Mouse (Mus musculus) lung, embryonic 15.5 days (tissue): ENCODE measurements around the gene Timmdc1. TPM values are rescaled to one million over a fixed set of nuclear protein-coding genes. Genes with fewer than 3 reads are reported as not detected.

ENCODE experiments used
- ATAC-seq: fragments of 200-750 bp; cut with Nextera tagmentation; 2 replicates; pipeline ENCODE4 v1.8.0; 2017; ENCODE audit warnings: moderate number of reproducible peaks, borderline replicate concordance; ENCODE audit not compliant: low FRiP score, low TSS enrichment; ENCODE audit errors: extremely low read depth
- H3K27ac ChIP-seq: fragments of 300-500 bp; sonication (generic); 2 replicates; pipeline ENCODE4 v1.5.1; 2015; ENCODE audit warnings: moderate library complexity, mild to moderate bottlenecking, inconsistent platforms
- H3K27me3 ChIP-seq: fragments of 300-500 bp; sonication (generic); 2 replicates; pipeline ENCODE4 v1.6.1; 2015; ENCODE audit warnings: inconsistent platforms
- H3K36me3 ChIP-seq: fragments of 300-500 bp; sonication (generic); 2 replicates; pipeline ENCODE4 v1.6.1; 2015; ENCODE audit warnings: inconsistent platforms
- H3K4me1 ChIP-seq: fragments of 300-500 bp; sonication (generic); 2 replicates; pipeline ENCODE4 v1.6.1; 2015; ENCODE audit warnings: inconsistent platforms
- H3K4me2 ChIP-seq: fragments of 300-500 bp; sonication (generic); 2 replicates; pipeline ENCODE4 v1.6.1; 2015; ENCODE audit warnings: inconsistent platforms, mild to moderate bottlenecking, moderate library complexity
- H3K4me3 ChIP-seq: fragments of 300-500 bp; sonication (generic); 2 replicates; pipeline ENCODE4 v1.5.1; 2015; ENCODE audit warnings: mild to moderate bottlenecking, inconsistent platforms
- H3K9ac ChIP-seq: fragments of 300-500 bp; sonication (generic); 2 replicates; pipeline ENCODE4 v1.6.1; 2015; ENCODE audit warnings: inconsistent platforms
- H3K9me3 ChIP-seq: fragments of 300-500 bp; sonication (generic); 2 replicates; pipeline ENCODE4 v1.6.1; 2016; ENCODE audit warnings: inconsistent platforms
- WGBS: fragments of 180-500 bp; shearing (Covaris S2); methylation state at CpG from one replicate; pipeline ENCODE4 v1.1.7; 2015; 5-methylcytosine and 5-hydroxymethylcytosine counted together
- polyA plus RNA-seq: library from polyadenylated mRNA; unstranded; fragments of >200 nt; fragmentation: Nextera tagmentation; extraction: Ambion mirVana; gene quantifications from 2 replicates; pipeline ENCODE4 v1.2.1, GENCODE M21; 2015

Gene Timmdc1
- polyA plus RNA-seq, 1 experiment from 2014 or later, result 23.4 TPM

DNA sequence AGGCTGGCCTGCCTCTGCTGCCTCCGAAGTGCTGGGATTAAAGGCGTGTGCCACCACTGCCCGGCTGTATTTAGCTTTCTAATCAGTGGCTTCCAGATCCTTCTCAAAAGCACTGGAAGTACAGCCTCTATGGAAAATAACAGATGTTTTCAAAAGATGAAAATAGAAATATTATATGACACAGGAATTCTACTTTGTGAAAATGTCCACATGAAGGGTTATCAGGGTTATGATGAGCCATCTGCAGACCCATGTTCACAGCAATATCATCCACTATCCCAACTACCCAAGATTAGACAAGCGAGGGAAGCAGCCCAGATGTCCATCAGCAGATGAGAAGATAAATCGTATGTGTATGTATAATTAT is 50.0 kb downstream of the Timmdc1 start:
- H3K9me3 ChIP-seq, result no peaks in the 10 kb centered on the region
- H3K9ac ChIP-seq, result no peak overlapping the region
- no peak for ATAC-seq
- no peaks in the 10 kb centered on the region for H3K36me3 ChIP-seq
- peaks cover 11% of the 10 kb centered on the region for H3K4me1 ChIP-seq
- no peak overlapping the region for H3K4me2 ChIP-seq
- no peaks in the 10 kb centered on the region for H3K27me3 ChIP-seq
- no peak overlapping the region for H3K27ac ChIP-seq
- H3K4me3 ChIP-seq, result no peak overlapping the region
- 84% methylated on average over 5 of the region's 5 CpGs for WGBS

DNA sequence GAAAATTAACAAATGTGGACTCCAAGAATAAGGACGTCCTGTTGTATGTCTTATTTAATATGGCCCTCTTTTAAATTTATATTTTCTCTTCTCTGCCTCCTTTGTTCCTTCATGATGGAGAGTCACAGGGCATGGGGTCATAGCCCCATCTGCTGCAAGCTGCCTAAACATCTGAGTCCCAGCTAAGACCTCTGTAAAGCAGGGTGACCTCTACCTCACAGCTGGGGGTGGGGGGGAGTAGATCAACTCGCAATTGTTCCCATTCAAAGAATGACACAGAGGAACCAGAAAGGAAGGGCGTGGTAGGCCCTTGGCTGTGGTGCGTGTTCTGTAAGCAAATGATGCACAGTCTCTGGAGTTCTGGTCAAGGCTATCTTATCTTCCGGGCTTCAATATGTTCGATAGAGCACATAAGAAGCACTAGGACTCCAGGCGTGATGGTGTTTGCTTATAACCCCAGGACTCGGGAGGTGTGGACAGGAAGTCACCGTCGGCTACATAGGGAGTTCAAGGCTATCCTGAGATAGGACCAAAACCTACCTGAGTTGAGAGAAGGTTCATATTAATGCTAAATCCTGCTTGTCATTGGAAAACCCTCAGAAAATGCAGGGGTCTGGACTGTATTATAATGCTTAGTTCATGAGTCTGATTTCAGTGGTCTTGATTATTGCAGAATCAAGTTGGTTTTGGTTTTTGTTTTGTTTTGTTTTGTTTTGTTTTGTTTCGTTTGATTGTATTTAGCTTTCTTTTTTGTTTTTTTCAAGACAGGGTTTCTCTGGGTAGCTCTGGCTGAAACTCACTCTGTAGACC is 50.6 kb downstream of the Timmdc1 start:
- H3K4me1 ChIP-seq, result peaks cover 6% of the 10 kb centered on the region; the same call in 1 of the 2 replicates
- H3K4me2 ChIP-seq, result no peak overlapping the region
- no peaks in the 10 kb centered on the region for H3K36me3 ChIP-seq
- 66% methylated on average over 11 of the region's 11 CpGs for WGBS
- no peaks in the 10 kb centered on the region for H3K9me3 ChIP-seq
- no peak overlapping the region for H3K4me3 ChIP-seq
- H3K9ac ChIP-seq, result no peak overlapping the region
- no peaks in the 10 kb centered on the region for H3K27me3 ChIP-seq
- no peak overlapping the region for H3K27ac ChIP-seq
- no peak for ATAC-seq

DNA sequence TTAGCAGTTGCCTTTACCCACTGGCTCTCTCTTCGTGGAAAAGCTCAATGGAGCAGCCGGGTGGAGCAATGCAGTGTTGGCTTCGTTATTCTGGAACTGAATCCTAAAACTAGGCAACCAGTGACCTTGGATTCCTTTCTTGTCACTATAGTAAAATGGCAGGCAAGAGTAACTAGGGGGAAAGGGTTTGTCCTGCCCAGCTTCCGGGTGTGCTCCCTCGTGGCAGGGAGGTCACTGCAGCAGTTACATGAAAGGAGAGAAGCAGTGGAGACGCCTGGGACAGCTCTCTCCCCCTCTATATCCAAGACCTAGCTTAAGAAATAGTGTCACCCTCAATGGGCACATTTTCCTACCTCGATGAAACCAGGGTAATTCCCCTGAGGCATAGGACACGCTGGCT is 53.0 kb downstream of the Timmdc1 start:
- H3K4me3 ChIP-seq, result no peak overlapping the region
- no peak overlapping the region for H3K9ac ChIP-seq
- H3K9me3 ChIP-seq, result no peaks in the 10 kb centered on the region
- H3K27ac ChIP-seq, result no peak overlapping the region
- no peaks in the 10 kb centered on the region for H3K36me3 ChIP-seq
- WGBS, result 76% methylated on average over 8 of the region's 8 CpGs
- no peak for ATAC-seq
- H3K4me1 ChIP-seq, result no peaks in the 10 kb centered on the region
- H3K27me3 ChIP-seq, result no peaks in the 10 kb centered on the region
- no peak overlapping the region for H3K4me2 ChIP-seq

DNA sequence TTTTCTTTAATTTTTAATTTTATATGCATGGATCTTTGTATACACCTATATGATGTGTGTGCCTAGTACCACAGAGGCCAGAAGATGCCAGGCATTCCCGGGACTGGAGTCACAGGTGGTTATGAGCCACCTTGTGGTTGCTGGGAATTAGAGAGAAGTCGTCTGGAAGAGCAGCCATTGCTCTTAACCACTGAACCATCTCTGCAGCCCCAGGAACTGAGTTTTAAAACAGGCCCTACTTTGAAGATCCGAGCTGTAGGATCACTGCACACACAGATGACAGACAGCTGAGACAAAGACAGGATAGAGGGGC is 53.8 kb downstream of the Timmdc1 start:
- H3K9me3 ChIP-seq, result no peaks in the 10 kb centered on the region
- no peaks in the 10 kb centered on the region for H3K4me1 ChIP-seq
- H3K36me3 ChIP-seq, result no peaks in the 10 kb centered on the region
- WGBS, result 33% methylated on average over 3 of the region's 3 CpGs
- no peaks in the 10 kb centered on the region for H3K27me3 ChIP-seq
- H3K27ac ChIP-seq, result no peak overlapping the region
- no peak overlapping the region for H3K9ac ChIP-seq
- no peak overlapping the region for H3K4me3 ChIP-seq
- no peak for ATAC-seq
- H3K4me2 ChIP-seq, result no peak overlapping the region

DNA sequence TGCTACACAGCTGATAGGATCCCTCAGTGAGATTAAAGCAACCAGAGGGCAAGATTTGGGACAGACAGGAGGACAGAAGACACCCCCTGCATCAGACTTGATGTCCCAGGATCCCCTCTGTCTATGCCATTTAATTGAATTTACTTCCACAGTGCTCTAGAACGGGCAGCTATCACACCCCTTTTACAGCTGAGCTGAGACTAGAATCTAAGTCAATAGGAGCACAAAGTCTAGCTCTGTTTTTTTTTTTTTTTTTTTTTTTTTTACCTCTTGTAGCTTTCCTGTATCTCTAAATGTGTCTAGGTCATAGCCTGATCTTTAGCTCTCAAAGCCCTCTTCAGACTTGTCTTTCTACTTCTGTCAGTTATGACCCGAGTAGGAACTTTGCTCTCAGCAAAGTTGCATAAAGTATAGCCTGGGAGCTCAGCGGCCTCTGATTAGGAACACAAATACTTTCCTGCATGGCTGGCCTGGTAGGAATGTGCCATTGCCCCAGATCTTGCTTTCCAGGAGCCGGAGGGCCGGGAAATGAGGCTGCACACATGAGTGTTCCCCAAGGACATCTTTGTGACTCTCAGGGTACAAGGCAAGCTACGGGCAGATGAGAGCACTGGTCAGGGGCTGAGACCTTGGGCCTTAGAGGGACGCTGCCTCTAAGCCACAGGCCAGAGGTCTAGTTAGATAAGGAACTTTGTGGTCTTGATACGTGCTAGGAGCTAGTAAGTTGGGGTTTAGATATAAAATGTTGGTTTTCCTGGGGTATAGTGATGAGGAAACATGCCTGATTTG is 54.4 kb downstream of the Timmdc1 start:
- H3K27me3 ChIP-seq, result no peaks in the 10 kb centered on the region
- H3K4me2 ChIP-seq, result no peak overlapping the region
- ATAC-seq, result no peak
- no peaks in the 10 kb centered on the region for H3K9me3 ChIP-seq
- no peaks in the 10 kb centered on the region for H3K36me3 ChIP-seq
- H3K4me3 ChIP-seq, result no peak overlapping the region
- 63% methylated on average over 8 of the region's 8 CpGs for WGBS
- no peak overlapping the region for H3K27ac ChIP-seq
- H3K9ac ChIP-seq, result no peak overlapping the region
- no peaks in the 10 kb centered on the region for H3K4me1 ChIP-seq

DNA sequence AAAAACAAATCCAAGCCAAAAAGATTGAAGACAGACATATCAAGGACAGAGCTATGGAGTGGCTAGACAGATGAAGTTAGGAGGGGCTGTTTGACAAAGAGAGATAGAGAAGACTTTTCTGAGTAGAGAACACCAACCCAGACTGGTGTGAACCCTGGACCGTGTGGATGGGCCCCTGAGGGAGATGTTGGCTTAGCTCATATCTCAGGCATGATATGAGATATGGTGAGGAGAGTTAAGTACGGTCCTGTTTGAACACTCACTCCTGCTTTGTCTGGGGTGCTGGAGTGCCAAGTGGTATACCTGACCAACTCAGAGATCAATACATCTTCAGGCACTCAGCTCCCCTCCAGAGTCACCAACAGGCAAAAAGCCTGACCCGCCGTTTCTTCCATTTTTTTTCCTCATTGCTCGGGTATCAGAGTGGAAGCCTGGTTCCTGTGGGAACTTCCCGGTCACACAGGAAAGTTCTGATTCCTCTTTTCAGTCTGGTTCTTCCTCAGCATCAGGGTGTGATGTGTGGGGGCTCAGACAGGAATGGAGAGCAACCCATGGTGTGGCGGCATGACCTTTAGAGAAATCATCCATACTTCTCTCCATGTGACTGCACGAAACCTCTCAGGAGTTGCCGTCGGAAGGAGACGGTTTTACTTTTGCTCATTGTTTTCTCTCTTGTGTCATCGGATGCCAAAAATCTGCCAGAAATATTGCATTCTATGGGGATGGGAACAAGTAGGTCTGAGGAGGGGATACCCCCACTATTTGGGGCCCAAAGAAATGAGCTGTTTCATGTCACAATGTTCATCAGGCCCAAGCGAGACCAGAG is 55.2 kb downstream of the Timmdc1 start:
- no peak overlapping the region for H3K4me2 ChIP-seq
- no peak overlapping the region for H3K27ac ChIP-seq
- no peaks in the 10 kb centered on the region for H3K27me3 ChIP-seq
- no peaks in the 10 kb centered on the region for H3K36me3 ChIP-seq
- H3K9ac ChIP-seq, result no peak overlapping the region
- WGBS, result 74% methylated on average over 13 of the region's 13 CpGs
- no peak for ATAC-seq
- H3K9me3 ChIP-seq, result no peaks in the 10 kb centered on the region
- no peaks in the 10 kb centered on the region for H3K4me1 ChIP-seq
- H3K4me3 ChIP-seq, result no peak overlapping the region

DNA sequence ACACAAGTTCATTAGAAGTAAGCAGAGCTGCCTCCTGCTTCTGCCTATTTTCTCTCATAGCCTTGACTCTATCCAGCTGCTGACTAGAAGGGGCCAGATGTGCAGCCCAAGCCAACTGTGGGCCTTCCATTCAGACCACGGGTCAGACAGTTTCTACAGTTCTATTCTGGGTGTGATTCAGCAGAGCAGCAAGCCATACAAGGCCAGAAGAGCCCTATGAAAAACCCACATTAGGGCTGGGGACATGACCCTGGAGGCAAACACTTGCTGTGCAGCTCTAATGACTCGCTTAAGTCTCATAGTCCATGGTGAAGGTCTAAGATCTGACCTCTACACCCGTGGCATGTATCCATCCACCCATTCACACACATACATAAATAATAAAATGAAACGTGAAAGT is 56.4 kb downstream of the Timmdc1 start:
- Histone ChIP-seq H3K27ac (no peak overlapping the region), H3K36me3 (no peaks in the 10 kb centered on the region), H3K4me2 (no peak overlapping the region), H3K9ac (no peak overlapping the region), H3K4me1 (no peaks in the 10 kb centered on the region), H3K9me3 (no peaks in the 10 kb centered on the region), H3K4me3 (no peak overlapping the region), H3K27me3 (no peaks in the 10 kb centered on the region)
- 68% methylated on average over 4 of the region's 4 CpGs for WGBS
- ATAC-seq, result no peak

DNA sequence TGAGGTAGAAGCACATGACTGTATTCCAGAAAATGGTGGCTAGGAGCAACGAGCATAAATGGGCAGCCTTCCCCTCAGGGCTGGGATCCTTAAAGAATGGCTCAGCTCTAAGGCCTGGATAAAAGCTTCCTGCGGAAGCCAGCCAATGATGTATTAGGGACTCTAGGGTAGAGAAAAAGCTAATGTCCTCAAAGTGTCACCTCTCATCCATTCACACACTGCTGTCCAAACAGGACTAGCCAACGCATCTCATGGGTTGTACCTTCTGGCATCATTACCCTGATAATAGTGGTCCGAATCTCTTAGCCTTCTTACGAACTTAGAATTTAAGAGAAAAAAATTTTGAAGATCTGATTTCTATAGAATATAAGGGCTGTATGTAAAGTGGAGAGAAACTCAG is 59.2 kb downstream of the Timmdc1 start:
- H3K4me1 ChIP-seq, result no peaks in the 10 kb centered on the region
- H3K4me3 ChIP-seq, result no peak overlapping the region
- no peaks in the 10 kb centered on the region for H3K36me3 ChIP-seq
- H3K27ac ChIP-seq, result no peak overlapping the region
- H3K27me3 ChIP-seq, result no peaks in the 10 kb centered on the region
- no peak overlapping the region for H3K4me2 ChIP-seq
- ATAC-seq, result no peak
- no peaks in the 10 kb centered on the region for H3K9me3 ChIP-seq
- H3K9ac ChIP-seq, result no peak overlapping the region
- WGBS, result 78% methylated on average over 5 of the region's 5 CpGs

DNA sequence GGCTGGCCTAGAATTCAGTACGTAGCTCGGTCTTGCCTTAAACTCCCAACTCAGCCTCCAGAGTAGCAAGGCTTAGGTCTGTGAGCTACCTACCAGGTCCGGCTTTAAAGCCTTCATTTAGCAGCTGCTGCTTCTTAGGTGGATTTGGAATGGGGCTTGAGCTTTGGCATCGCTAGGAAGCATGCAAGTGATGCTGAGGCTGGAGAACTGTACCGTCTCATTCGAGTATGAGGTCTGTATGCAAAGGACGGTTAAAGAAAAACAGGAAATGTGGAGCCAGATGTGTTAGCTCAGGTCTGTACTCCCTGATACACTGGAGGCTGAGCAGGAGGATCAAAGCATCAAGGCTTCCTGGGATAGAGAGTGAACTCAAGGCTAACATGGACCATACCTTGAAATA is 60.3 kb downstream of the Timmdc1 start:
- Histone ChIP-seq H3K9me3 (no peaks in the 10 kb centered on the region), H3K27me3 (no peaks in the 10 kb centered on the region), H3K9ac (no peak overlapping the region), H3K36me3 (no peaks in the 10 kb centered on the region), H3K4me2 (no peak overlapping the region), H3K4me3 (no peak overlapping the region), H3K27ac (no peak overlapping the region), H3K4me1 (no peaks in the 10 kb centered on the region)
- WGBS, result 64% methylated on average over 7 of the region's 7 CpGs
- no peak for ATAC-seq

DNA sequence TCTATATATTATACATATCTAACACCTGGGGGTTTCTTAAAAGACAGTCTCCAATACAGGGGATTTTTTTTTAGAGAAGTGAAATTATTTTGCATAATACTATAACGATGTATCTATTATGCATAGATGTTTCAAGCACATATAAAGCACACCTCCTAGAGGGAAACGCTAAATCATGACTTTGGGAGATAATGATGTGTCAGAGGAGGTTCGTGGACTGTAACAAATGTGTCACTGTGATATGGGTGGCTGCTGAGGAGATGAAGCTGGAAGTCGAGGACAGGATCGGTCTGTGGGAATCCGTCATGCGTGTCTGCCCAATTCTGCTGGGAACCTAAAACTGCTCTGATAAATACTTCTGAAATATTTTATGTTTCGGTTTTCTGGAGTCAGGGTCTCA is 60.7 kb downstream of the Timmdc1 start:
- H3K27me3 ChIP-seq, result no peaks in the 10 kb centered on the region
- no peaks in the 10 kb centered on the region for H3K4me1 ChIP-seq
- no peaks in the 10 kb centered on the region for H3K9me3 ChIP-seq
- H3K4me3 ChIP-seq, result no peak overlapping the region
- H3K9ac ChIP-seq, result no peak overlapping the region
- no peak overlapping the region for H3K27ac ChIP-seq
- ATAC-seq, result no peak
- H3K36me3 ChIP-seq, result no peaks in the 10 kb centered on the region
- 46% methylated on average over 8 of the region's 8 CpGs for WGBS
- H3K4me2 ChIP-seq, result no peak overlapping the region

DNA sequence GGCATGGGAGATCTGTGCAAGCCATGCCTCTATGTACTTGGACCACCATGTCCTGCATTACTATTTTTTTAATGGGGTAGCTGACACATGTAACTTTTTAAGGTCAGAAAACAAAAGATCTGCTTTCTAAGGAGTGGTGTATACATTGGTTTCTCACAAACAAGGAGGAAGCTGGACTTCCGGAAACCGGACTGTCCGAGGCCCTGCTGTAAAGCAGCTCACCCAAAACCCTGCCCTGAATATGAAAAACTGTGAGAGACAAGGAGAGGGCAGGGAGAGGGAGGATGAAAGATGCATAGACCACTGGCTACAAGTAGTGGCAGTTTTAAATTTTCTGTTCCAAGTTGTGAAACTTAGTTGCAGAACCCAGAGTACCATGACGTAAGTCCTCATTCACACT is 62.5 kb downstream of the Timmdc1 start:
- Histone ChIP-seq H3K4me2 (no peak overlapping the region), H3K4me1 (no peaks in the 10 kb centered on the region), H3K9ac (no peak overlapping the region), H3K9me3 (no peaks in the 10 kb centered on the region), H3K36me3 (no peaks in the 10 kb centered on the region), H3K27ac (no peak overlapping the region), H3K27me3 (no peaks in the 10 kb centered on the region), H3K4me3 (no peak overlapping the region)
- no peak for ATAC-seq
- WGBS, result 85% methylated on average over 4 of the region's 4 CpGs
